Mouse (Mus musculus): ENCODE data around the gene Cd36. TPM values are rescaled to one million over a fixed set of nuclear protein-coding genes. Genes with fewer than 3 reads are reported as not detected.
A peak's percentile ranks its signal among the peaks of the same experiment; 100 is the strongest.

The Cd36 gene
- polyA plus RNA-seq, 1 experiment from 2014 or later, result 223 TPM

DNA sequence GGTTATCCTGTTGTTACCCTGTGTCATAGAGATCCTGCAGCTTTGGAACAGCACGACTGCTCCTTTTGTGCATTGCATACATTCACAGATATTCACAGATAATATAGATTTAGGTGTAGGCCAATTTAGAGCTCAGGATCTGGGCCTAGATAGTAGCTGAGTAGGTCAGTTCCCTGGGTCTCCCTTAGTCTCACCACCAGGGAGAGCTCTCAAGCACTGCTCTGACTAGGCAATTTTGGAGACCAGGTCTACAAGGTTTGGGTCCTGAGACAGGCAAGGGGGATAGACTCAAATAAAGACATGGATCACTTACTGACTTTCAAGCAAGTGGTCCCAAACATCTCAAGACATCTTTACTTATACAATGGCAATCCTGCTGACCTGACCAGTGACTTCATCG is 38.0 kb downstream of the Cd36 start:
- no peak for ATAC-seq (replicated peaks; ENCODE audit: extremely low read depth, insufficient read depth, low FRiP score)
- 85% methylated on average over 2 of the region's 2 CpGs for WGBS

DNA sequence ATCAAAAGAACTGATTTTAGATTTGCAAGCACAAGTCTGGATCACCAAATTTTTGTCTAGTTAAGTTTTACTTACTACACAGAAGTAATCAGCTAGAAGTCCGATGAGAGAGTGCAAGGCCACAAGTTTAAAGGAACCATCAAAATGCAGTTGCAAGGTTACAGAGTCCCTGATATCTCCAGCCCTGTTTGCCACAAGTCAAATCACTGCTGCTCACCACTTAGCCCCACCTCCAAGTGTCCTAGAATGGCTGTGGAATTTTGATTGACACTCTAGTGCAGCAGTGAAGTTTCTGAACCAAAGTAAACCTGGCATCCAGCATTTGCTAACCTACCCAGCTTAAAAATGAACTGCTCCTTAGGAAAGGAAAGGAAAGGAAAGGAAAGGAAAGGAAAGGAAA is 39.0 kb downstream of the Cd36 start:
- peak; percentile 94 for ATAC-seq (replicated peaks; ENCODE audit: extremely low read depth, insufficient read depth, low FRiP score)
- Histone ChIP-seq H3K27me3 (ENCODE audit: control insufficient read depth, insufficient read depth, low read length) (no peaks in the 10 kb centered on the region), H3K4me3 (ENCODE audit: low read length) (peak overlapping the region; percentile 37), H3K4me2 (ENCODE audit: low read depth, low read length) (peak overlapping the region; percentile 42; the same call in 1 of the 2 replicates), H3K9me3 (replicated peaks; ENCODE audit: control insufficient read depth, low read length) (no peaks in the 10 kb centered on the region), H3K4me1 (ENCODE audit: control insufficient read depth, insufficient read depth, low read length) (peaks cover 7% of the 10 kb centered on the region; the same call in 1 of the 2 replicates), H3K27ac (ENCODE audit: low read length) (peak overlapping the region; percentile 20; the same call in 1 of the 2 replicates), H3K36me3 (ENCODE audit: control insufficient read depth, insufficient read depth) (no peaks in the 10 kb centered on the region), H3K9ac (ENCODE audit: low read length) (peak overlapping the region; percentile 51; the same call in 1 of the 2 replicates)
- WGBS, result 35% methylated on average over 1 of the region's 1 CpGs

More for the DNA sequence above, 38.0 kb downstream of the Cd36 start:
- Histone ChIP-seq H3K9me3 (replicated peaks; ENCODE audit: control insufficient read depth, low read length) (no peaks in the 10 kb centered on the region), H3K27me3 (ENCODE audit: control insufficient read depth, insufficient read depth, low read length) (no peaks in the 10 kb centered on the region), H3K27ac (ENCODE audit: low read length) (no peak overlapping the region), H3K9ac (ENCODE audit: low read length) (no peak overlapping the region), H3K4me1 (ENCODE audit: control insufficient read depth, insufficient read depth, low read length) (peaks cover 4% of the 10 kb centered on the region; the same call in 1 of the 2 replicates), H3K4me3 (ENCODE audit: low read length) (no peak overlapping the region), H3K4me2 (ENCODE audit: low read depth, low read length) (no peak overlapping the region), H3K36me3 (ENCODE audit: control insufficient read depth, insufficient read depth) (no peaks in the 10 kb centered on the region)

GRCm38 (mm10) chr5:17848733-17849132 is 39.9 kb downstream of the Cd36 start:
- Histone ChIP-seq H3K36me3 (ENCODE audit: control insufficient read depth, insufficient read depth) (no peaks in the 10 kb centered on the region), H3K9ac (ENCODE audit: low read length) (peak overlapping the region; percentile 59), H3K27me3 (ENCODE audit: control insufficient read depth, insufficient read depth, low read length) (no peaks in the 10 kb centered on the region), H3K9me3 (replicated peaks; ENCODE audit: control insufficient read depth, low read length) (no peaks in the 10 kb centered on the region), H3K4me3 (ENCODE audit: low read length) (peak overlapping the region; percentile 40), H3K27ac (ENCODE audit: low read length) (peak overlapping the region; percentile 55), H3K4me2 (ENCODE audit: low read depth, low read length) (peak overlapping the region; percentile 50), H3K4me1 (ENCODE audit: control insufficient read depth, insufficient read depth, low read length) (peaks cover 6% of the 10 kb centered on the region)
- 74% methylated on average over 2 of the region's 2 CpGs for WGBS
- ATAC-seq (replicated peaks; ENCODE audit: extremely low read depth, insufficient read depth, low FRiP score), result no peak

DNA sequence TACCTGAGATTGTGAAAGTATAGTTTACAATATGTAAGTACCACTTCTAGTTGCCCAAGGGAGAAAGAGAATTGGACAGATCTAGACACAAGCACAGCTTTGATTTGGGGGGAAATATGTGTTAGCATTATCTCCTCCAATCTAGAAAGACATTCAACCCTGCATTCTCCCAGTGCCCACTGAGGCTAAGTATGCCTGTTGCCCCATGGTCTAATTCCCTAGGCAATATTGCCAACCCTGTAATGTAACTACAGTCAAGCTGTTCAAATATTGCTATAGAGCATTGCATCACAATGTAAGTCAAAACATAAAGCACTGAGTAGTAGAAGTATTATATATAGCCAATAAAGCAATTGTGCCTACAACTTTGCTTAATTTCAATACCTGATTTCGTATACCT is 40.3 kb downstream of the Cd36 start:
- Histone ChIP-seq H3K27me3 (ENCODE audit: control insufficient read depth, insufficient read depth, low read length) (no peaks in the 10 kb centered on the region), H3K4me1 (ENCODE audit: control insufficient read depth, insufficient read depth, low read length) (peaks cover 11% of the 10 kb centered on the region), H3K9ac (ENCODE audit: low read length) (0 out of 2 replicates have a peak overlapping the region, but pooled peaks have one; percentile 30), H3K9me3 (replicated peaks; ENCODE audit: control insufficient read depth, low read length) (no peaks in the 10 kb centered on the region), H3K36me3 (ENCODE audit: control insufficient read depth, insufficient read depth) (no peaks in the 10 kb centered on the region), H3K27ac (ENCODE audit: low read length) (0 out of 2 replicates have a peak overlapping the region, but pooled peaks have one; percentile 29), H3K4me3 (ENCODE audit: low read length) (peak overlapping the region; percentile 43), H3K4me2 (ENCODE audit: low read depth, low read length) (peak overlapping the region; percentile 60)
- 85% methylated on average over 1 of the region's 1 CpGs for WGBS
- ATAC-seq (replicated peaks; ENCODE audit: extremely low read depth, insufficient read depth, low FRiP score), result no peak

- 31% methylated on average over 3 of the region's 3 CpGs for WGBS
- H3K36me3 ChIP-seq (ENCODE audit: control insufficient read depth, insufficient read depth), result no peaks in the 10 kb centered on the region
- H3K27ac ChIP-seq (ENCODE audit: low read length), result peak overlapping the region; percentile 97
- no peaks in the 10 kb centered on the region for H3K27me3 ChIP-seq (ENCODE audit: control insufficient read depth, insufficient read depth, low read length)
- no peak overlapping the region for H3K4me3 ChIP-seq (ENCODE audit: low read length)
- H3K4me2 ChIP-seq (ENCODE audit: low read depth, low read length), result peak overlapping the region; percentile 24
- H3K9ac ChIP-seq (ENCODE audit: low read length), result no peak overlapping the region
- peaks cover 13% of the 10 kb centered on the region for H3K4me1 ChIP-seq (ENCODE audit: control insufficient read depth, insufficient read depth, low read length)
- no peaks in the 10 kb centered on the region for H3K9me3 ChIP-seq (replicated peaks; ENCODE audit: control insufficient read depth, low read length)
- ATAC-seq (replicated peaks; ENCODE audit: extremely low read depth, insufficient read depth, low FRiP score), result peak; percentile 77
These were observed 44.7 kb downstream of the Cd36 start for GRCm38 (mm10) chr5:17843921-17844320.

GRCm38 (mm10) chr5:17843316-17843715 is 45.3 kb downstream of the Cd36 start:
- Histone ChIP-seq H3K4me1 (ENCODE audit: control insufficient read depth, insufficient read depth, low read length) (peaks cover 13% of the 10 kb centered on the region), H3K9ac (ENCODE audit: low read length) (no peak overlapping the region), H3K4me3 (ENCODE audit: low read length) (no peak overlapping the region), H3K27me3 (ENCODE audit: control insufficient read depth, insufficient read depth, low read length) (no peaks in the 10 kb centered on the region), H3K4me2 (ENCODE audit: low read depth, low read length) (peak overlapping the region; percentile 24), H3K27ac (ENCODE audit: low read length) (peak overlapping the region; percentile 97), H3K9me3 (replicated peaks; ENCODE audit: control insufficient read depth, low read length) (no peaks in the 10 kb centered on the region), H3K36me3 (ENCODE audit: control insufficient read depth, insufficient read depth) (no peaks in the 10 kb centered on the region)
- 50% methylated on average over 5 of the region's 5 CpGs for WGBS
- ATAC-seq (replicated peaks; ENCODE audit: extremely low read depth, insufficient read depth, low FRiP score), result no peak

GRCm38 (mm10) chr5:17842111-17842729 is 46.4 kb downstream of the Cd36 start:
- H3K27me3 ChIP-seq (ENCODE audit: control insufficient read depth, insufficient read depth, low read length), result no peaks in the 10 kb centered on the region
- H3K9ac ChIP-seq (ENCODE audit: low read length), result no peak overlapping the region
- no peaks in the 10 kb centered on the region for H3K36me3 ChIP-seq (ENCODE audit: control insufficient read depth, insufficient read depth)
- ATAC-seq (replicated peaks; ENCODE audit: extremely low read depth, insufficient read depth, low FRiP score), result no peak
- no peak overlapping the region for H3K27ac ChIP-seq (ENCODE audit: low read length)
- no peak overlapping the region for H3K4me2 ChIP-seq (ENCODE audit: low read depth, low read length)
- H3K4me1 ChIP-seq (ENCODE audit: control insufficient read depth, insufficient read depth, low read length), result peaks cover 13% of the 10 kb centered on the region
- H3K9me3 ChIP-seq (replicated peaks; ENCODE audit: control insufficient read depth, low read length), result no peaks in the 10 kb centered on the region
- WGBS, result 78% methylated on average over 7 of the region's 7 CpGs
- no peak overlapping the region for H3K4me3 ChIP-seq (ENCODE audit: low read length)

DNA sequence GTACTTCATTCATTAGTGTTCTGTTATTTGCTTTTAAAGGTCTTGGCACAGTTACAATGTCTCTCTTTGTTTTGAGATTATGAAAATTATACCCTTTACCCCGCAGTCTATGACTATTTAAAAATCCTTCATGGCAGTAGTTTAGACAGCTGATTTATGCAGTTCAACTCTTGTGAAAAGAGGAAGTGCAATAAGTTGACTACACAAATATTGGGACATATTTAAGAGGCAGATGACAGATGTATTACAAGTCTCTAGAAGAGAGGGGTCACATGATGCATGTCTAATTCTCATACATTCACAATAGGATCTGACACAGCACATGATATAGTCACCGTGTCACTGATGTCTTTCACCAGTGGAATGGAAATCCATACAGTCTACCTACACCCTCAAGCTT is 49.1 kb downstream of the Cd36 start:
- H3K4me3 ChIP-seq (ENCODE audit: low read length), result no peak overlapping the region
- no peak overlapping the region for H3K4me2 ChIP-seq (ENCODE audit: low read depth, low read length)
- no peak for ATAC-seq (replicated peaks; ENCODE audit: extremely low read depth, insufficient read depth, low FRiP score)
- no peaks in the 10 kb centered on the region for H3K27me3 ChIP-seq (ENCODE audit: control insufficient read depth, insufficient read depth, low read length)
- no peaks in the 10 kb centered on the region for H3K36me3 ChIP-seq (ENCODE audit: control insufficient read depth, insufficient read depth)
- no peak overlapping the region for H3K27ac ChIP-seq (ENCODE audit: low read length)
- no peaks in the 10 kb centered on the region for H3K9me3 ChIP-seq (replicated peaks; ENCODE audit: control insufficient read depth, low read length)
- H3K9ac ChIP-seq (ENCODE audit: low read length), result no peak overlapping the region
- peaks cover 14% of the 10 kb centered on the region for H3K4me1 ChIP-seq (ENCODE audit: control insufficient read depth, insufficient read depth, low read length)
- 57% methylated on average over 2 of the region's 2 CpGs for WGBS

- Histone ChIP-seq H3K36me3 (ENCODE audit: control insufficient read depth, insufficient read depth) (peaks cover 6% of the 10 kb centered on the region; the same call in 1 of the 2 replicates), H3K27me3 (ENCODE audit: control insufficient read depth, insufficient read depth, low read length) (no peaks in the 10 kb centered on the region), H3K9me3 (replicated peaks; ENCODE audit: control insufficient read depth, low read length) (0 out of 2 replicates have a peak, but pooled peaks cover 4% of the 10 kb centered on the region), H3K27ac (ENCODE audit: low read length) (peak overlapping the region; percentile 90), H3K9ac (ENCODE audit: low read length) (peak overlapping the region; percentile 55), H3K4me1 (ENCODE audit: control insufficient read depth, insufficient read depth, low read length) (peaks cover 4% of the 10 kb centered on the region; the same call in 1 of the 2 replicates), H3K4me2 (ENCODE audit: low read depth, low read length) (peak overlapping the region; percentile 50), H3K4me3 (ENCODE audit: low read length) (no peak overlapping the region)
- peak; percentile 72 for ATAC-seq (replicated peaks; ENCODE audit: extremely low read depth, insufficient read depth, low FRiP score)
- 35% methylated on average over 4 of the region's 4 CpGs for WGBS
These were observed 52.2 kb downstream of the Cd36 start for GRCm38 (mm10) chr5:17836408-17836807.
